Mouse (Mus musculus): ENCODE measurements at regions not wholly inside any gene's neighbourhood (a gene's known extent, or its start where the extent isn't known, plus 50 kb on each side); places are given as distances from the start of the nearest gene placed in this dataset.

DNA sequence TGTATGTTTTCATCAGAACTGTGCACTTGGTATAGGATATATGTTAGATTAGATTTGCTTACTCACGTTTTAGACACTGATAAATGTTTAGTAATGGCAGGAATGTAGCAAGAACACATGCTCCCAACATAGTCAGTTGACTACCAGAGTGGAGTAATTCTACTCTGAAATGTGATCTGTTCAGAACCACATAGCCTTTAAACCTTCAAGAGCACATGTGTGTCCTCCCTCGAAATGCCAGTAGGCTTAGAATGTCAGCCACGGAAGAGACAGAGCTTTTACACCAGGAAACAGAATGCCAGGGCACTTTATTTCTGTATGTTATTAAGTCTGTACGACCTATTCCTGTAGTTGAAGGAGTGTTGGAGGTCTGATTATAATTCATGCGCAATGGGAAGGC is 51.3 kb upstream of the Cd28 start:
- ATAC-seq, result no peak
- no peak for TF ChIP-seq CTCF (IDR thresholded peaks at IDR 0.05)
- DNase-seq (ENCODE audit: low read depth, low spot score), result no peak
- in situ Hi-C loops (cut with MboI; ENCODE audit: low pct_unique_long_range_greater_than_20kb), result no loop called here
- CTCF ChIA-PET, result no interaction called here
- POLR2A ChIA-PET, result interaction anchor here (0.6 kb wide), 1 partner anchor 101 kb away, joined by 4 read pairs; no protein-coding TSS in a partner anchor
- peaks cover 8% of the 10 kb centered on the region for H3K27me3 ChIP-seq

DNA sequence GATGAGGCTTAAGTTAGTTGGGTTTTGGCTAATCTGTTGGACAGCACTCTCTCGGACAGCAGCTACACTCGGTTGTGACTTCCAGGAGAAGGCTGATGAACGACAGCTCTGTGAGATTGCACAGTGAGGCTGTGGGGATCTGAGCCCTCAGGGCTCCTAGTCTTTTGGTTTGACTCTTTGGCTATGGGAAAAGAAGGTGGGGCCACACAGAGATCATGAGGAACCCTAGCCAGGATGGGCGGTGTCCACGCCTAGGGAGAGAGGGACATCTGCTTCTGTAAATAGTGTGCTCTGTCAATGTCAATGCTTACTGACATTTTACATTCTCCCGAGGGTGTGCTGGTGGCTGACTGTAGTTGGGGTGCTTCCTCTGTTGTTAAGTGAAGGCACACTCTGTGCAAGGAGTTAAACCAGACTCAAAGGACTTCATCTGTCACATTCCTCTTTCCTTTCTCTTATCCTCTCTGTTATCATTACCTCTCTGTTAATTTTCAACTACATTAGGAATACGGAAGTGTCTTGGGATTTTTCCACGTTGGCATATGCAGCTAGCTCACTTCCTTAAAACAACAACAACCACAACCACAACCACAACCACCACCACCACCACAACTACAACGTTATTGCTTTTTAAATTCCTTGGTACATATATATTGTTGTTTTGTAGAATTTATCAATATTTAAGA is 54.2 kb upstream of the Cd28 start:
- ATAC-seq, result no peak
- ChIA-PET POLR2A (no interaction called here), CTCF (no interaction called here)
- no peak for DNase-seq (ENCODE audit: low read depth, low spot score)
- in situ Hi-C loops (cut with MboI; ENCODE audit: low pct_unique_long_range_greater_than_20kb), result no loop called here
- no peak for TF ChIP-seq CTCF (IDR thresholded peaks at IDR 0.05)
- H3K27me3 ChIP-seq, result peaks cover 8% of the 10 kb centered on the region

DNA sequence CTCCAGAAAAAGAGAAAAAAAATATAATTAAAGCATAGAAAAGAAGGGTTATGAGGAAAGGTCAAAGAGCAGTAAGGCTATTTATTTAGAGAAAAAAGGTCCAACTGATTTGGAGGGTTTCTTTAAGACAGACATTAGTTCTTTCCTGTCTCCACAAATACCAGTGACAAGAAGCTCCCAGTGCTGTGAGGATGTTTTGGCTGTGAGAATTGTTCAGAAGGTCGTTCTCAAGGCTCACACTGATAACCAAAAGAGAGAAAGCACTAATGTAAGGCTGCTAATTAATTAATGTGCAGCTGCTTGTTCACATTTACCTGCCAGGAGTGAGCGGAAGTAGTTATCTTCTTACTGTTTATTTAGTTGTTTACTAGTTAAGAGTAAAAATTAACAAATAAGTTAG is 54.7 kb upstream of the Cd28 start:
- H3K27me3 ChIP-seq, result peaks cover 8% of the 10 kb centered on the region
- in situ Hi-C loops (cut with MboI; ENCODE audit: low pct_unique_long_range_greater_than_20kb), result no loop called here
- no peak for DNase-seq (ENCODE audit: low read depth, low spot score)
- no peak for ATAC-seq
- CTCF ChIA-PET, result no interaction called here
- POLR2A ChIA-PET, result no interaction called here
- no peak for TF ChIP-seq CTCF (IDR thresholded peaks at IDR 0.05)

DNA sequence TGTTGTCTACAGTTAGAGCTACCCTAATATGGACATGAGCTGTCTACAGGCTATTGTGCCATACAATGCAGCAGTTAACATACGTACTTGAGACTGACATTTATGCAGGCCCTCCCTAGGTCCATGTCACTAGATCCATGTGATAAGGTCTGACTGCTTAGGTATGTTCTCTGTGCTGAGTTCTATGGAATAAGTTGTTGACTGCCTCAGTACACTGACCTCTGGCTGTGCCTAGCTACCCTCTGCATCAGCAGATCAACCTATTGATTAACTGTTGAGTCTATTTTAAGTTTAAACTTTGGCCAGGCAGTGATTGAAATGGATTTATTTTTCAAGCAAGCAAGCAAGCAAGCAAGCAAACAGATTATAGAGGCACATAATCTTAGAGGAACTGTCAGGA is 57.0 kb upstream of the Cd28 start:
- in situ Hi-C loops (cut with MboI; ENCODE audit: low pct_unique_long_range_greater_than_20kb), result no loop called here
- CTCF ChIA-PET, result no interaction called here
- no peaks in the 10 kb centered on the region for H3K27me3 ChIP-seq
- ATAC-seq (no peak), DNase-seq (ENCODE audit: low read depth, low spot score) (no peak)
- POLR2A ChIA-PET, result no interaction called here
- TF ChIP-seq CTCF (IDR thresholded peaks at IDR 0.05), result no peak

DNA sequence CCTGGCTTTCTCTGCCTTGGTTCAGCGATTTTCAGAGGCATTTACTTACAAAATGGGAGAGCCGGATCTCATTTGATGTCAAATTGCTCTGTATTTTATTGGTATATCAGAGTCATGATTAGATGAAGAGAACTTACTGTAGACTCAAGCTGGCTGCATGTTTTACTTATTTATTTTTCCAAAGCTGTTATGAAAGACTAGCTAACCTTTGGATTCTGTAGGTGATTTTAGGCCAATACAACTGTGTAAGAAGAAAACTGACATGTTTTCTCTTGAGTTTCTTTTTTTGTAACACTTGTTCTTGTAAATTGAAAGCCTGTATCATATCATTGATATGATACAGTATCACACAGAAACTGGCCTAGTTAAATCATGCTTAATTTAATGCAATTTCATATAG is 57.6 kb upstream of the Cd28 start:
- ChIA-PET POLR2A (no interaction called here), CTCF (no interaction called here)
- in situ Hi-C loops (cut with MboI; ENCODE audit: low pct_unique_long_range_greater_than_20kb), result no loop called here
- TF ChIP-seq CTCF (IDR thresholded peaks at IDR 0.05), result no peak
- no peak for DNase-seq (ENCODE audit: low read depth, low spot score)
- H3K27me3 ChIP-seq, result no peaks in the 10 kb centered on the region
- no peak for ATAC-seq

DNA sequence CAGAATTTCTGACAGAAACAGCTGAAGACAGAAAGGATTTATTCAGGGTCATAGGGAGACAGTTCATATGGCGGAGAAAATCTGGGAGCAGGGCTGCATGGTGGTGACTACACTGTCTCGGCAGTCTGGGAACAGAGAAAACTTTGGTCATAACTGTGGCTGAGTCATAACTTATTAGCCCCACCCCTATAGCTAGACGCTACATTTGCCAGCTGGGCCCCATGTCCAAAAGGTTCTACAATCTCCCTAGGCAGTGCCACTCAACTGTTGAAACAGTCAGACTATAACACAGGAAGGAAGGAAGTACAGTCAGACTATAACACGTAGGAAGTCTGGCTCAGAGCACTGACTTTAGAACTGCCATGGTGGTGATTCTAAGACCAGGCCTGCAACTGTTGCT is 58.2 kb upstream of the Cd28 start:
- no peaks in the 10 kb centered on the region for H3K27me3 ChIP-seq
- ATAC-seq (no peak), DNase-seq (ENCODE audit: low read depth, low spot score) (no peak)
- ChIA-PET CTCF (interaction anchor here (1.2 kb wide), 1 partner anchor 9 kb away, joined by 4 read pairs; no protein-coding TSS in a partner anchor), POLR2A (no interaction called here)
- no peak for TF ChIP-seq CTCF (IDR thresholded peaks at IDR 0.05)
- in situ Hi-C loops (cut with MboI; ENCODE audit: low pct_unique_long_range_greater_than_20kb), result no loop called here

DNA sequence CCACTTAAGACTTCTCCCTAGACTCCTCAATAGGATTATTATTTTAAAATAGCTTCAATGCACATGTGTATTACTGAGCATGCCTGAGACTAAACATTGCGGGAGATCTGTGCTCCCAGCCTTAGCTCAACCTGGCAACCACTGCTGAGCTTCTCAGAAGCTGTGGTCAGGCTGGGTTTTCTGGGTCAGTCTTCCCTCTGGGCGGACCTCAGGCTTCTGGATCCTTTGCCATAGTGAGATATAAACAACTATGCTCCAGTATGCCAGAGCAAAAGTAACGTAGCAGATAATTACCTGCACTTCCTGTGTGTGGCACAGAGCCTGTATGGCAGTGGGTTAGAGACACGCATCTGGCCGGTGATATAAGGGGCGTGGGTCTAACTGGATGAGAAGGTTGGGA is 59.1 kb upstream of the Cd28 start:
- H3K27me3 ChIP-seq, result no peaks in the 10 kb centered on the region
- no peak for TF ChIP-seq CTCF (IDR thresholded peaks at IDR 0.05)
- ATAC-seq (no peak), DNase-seq (ENCODE audit: low read depth, low spot score) (no peak)
- in situ Hi-C loops (cut with MboI; ENCODE audit: low pct_unique_long_range_greater_than_20kb), result no loop called here
- POLR2A ChIA-PET, result no interaction called here
- CTCF ChIA-PET, result interaction anchor here (1.0 to 1.2 kb wide), 2 partner anchors 8 to 14 kb away, joined by 3 to 4 read pairs; no protein-coding TSS in a partner anchor

DNA sequence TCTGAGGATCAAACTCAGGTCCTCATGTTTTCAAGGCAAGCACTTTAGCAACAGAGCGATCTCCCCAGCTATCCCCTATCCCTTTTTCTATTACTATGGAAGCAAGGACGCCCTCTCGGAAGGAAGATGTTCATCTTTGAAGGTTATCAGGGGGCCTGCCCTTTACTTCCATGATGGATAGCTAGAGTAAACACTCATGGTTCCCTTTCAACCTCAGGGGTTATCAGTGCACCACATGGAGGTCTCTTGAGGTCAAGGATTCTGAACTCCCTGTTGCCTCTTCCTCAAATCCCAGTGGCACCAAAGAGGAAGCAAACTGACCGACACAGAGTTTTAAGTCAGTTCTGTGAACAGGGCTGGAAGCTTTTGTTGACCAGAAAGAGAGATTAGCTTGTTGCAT is 59.6 kb upstream of the Cd28 start:
- POLR2A ChIA-PET, result no interaction called here
- DNase-seq (ENCODE audit: low read depth, low spot score), result no peak
- CTCF ChIA-PET, result interaction anchor here (1.0 kb wide), 1 partner anchor 14 kb away, joined by 3 read pairs; no protein-coding TSS in a partner anchor
- in situ Hi-C loops (cut with MboI; ENCODE audit: low pct_unique_long_range_greater_than_20kb), result no loop called here
- ATAC-seq, result no peak
- no peak for TF ChIP-seq CTCF (IDR thresholded peaks at IDR 0.05)
- no peaks in the 10 kb centered on the region for H3K27me3 ChIP-seq

DNA sequence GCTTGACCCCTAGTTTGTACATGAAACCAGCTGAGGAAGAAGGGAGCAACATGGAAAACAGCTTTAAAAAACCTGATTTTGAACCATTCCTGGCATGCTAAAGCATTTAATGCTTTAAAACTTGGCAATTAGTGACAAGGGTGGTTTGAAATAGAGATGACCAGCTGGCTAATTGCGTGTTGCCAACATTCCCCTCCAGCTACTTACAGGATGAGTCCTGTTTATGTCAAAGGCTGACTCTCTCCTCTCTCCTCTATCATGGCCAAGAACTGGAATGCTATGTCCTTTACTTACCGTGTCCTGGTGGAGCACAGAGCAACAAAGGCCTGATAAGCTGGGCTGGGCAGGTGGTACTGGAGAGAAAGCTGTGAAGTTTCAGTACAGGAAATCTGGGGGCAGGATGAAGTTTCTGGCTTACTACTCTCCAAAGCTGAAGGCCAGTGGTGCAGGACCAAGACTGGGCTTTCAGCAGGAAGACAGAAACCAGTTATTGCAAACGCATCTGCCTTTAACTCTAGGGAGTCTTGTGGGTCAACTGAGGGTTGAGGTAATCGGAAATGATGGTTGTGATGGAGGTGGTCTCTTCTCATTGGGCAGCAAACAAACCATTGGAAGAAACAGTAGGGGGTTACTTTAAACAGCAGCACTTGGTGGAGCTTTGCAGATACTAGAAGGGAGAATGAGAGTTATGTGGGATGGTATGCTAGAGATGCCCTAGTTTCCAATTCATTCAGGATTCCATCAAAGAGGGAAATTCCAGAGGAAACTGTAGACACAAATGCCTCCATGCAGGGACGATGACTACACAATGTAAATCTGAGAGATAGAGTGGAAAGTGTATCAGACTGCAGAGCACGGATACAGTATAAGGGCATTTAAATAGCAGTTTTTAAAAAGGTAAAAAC is 60.7 kb upstream of the Cd28 start:
- in situ Hi-C loops (cut with MboI; ENCODE audit: low pct_unique_long_range_greater_than_20kb), result no loop called here
- DNase-seq (ENCODE audit: low read depth, low spot score), result no peak
- no peak for TF ChIP-seq CTCF (IDR thresholded peaks at IDR 0.05)
- H3K27me3 ChIP-seq, result no peaks in the 10 kb centered on the region
- ChIA-PET POLR2A (no interaction called here), CTCF (interaction anchor here (1.3 kb wide), 1 partner anchor 33 kb away, joined by 5 read pairs; no protein-coding TSS in a partner anchor)
- ATAC-seq, result no peak

DNA sequence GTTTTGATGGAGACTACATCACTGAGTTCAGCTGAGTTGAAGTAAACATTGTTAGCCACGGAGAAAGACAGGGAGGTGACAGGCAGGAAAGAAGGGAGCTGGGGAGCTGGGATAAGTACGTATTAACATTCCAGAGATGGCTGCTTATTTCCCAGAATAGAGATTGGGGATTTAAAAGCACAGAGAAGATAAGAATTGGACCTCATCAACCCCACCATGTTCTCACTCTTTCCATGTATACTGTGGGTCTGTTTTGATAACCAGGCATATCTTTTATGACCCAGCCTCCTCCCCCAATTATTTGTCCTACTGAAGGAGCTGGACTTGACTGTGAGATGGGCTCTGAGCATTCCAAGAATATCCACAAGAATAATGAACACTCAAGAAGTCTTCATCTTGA is 61.4 kb upstream of the Cd28 start:
- no peaks in the 10 kb centered on the region for H3K27me3 ChIP-seq
- no peak for TF ChIP-seq CTCF (IDR thresholded peaks at IDR 0.05)
- no peak for ATAC-seq
- no peak for DNase-seq (ENCODE audit: low read depth, low spot score)
- in situ Hi-C loops (cut with MboI; ENCODE audit: low pct_unique_long_range_greater_than_20kb), result no loop called here
- CTCF ChIA-PET, result interaction anchor here (1.3 kb wide), 1 partner anchor 32 kb away, joined by 5 read pairs; no protein-coding TSS in a partner anchor
- POLR2A ChIA-PET, result interaction anchor here (0.9 kb wide), 1 partner anchor 12 kb away, joined by 3 read pairs; no protein-coding TSS in a partner anchor

DNA sequence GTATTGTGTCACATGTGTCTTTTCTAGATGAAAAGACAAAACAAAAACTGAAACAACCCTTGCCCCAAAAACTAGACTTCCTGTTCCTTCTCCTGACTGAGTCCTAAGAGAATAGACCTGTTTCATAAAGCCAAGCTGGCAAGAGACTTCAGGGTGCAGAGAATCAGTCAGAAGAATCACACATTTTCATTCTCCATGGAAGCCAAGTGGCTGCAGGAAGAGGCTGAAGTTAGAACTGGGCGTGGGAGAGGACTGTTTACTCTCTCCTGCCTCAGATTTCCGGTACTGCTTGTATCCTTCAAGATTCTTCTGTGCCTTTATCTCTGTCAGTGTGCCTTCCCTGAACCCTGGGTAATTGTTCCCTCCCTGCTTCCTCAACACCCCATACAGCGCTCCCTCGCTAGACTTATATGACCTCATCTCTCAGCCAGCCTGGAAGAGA is 64.0 kb upstream of the Cd28 start:
- ChIA-PET CTCF (interaction anchor here (1.5 kb wide), 1 partner anchor 11 kb away, joined by 4 read pairs; no protein-coding TSS in a partner anchor), POLR2A (no interaction called here)
- no peak for TF ChIP-seq CTCF (IDR thresholded peaks at IDR 0.05)
- in situ Hi-C loops (cut with MboI; ENCODE audit: low pct_unique_long_range_greater_than_20kb), result no loop called here
- DNase-seq (ENCODE audit: low read depth, low spot score) (no peak), ATAC-seq (no peak)
- no peaks in the 10 kb centered on the region for H3K27me3 ChIP-seq

Measured in Patski (cell line).